Mouse (Mus musculus): Measurements from ENCODE around the gene Smim11. TPM values are rescaled to one million over a fixed set of nuclear protein-coding genes. Genes with fewer than 3 reads are reported as not detected.

The Smim11 gene
- total and polyA plus RNA-seq, 3 experiments: 6.6 to 107 (median 24.8) TPM

GRCm38 (mm10) chr16:92355366-92355765 is 54.3 kb downstream of the Smim11 start:
- H3K36me3 ChIP-seq (replicated peaks): no peaks in the 10 kb centered on the region
- H3K27me3 ChIP-seq (ENCODE audit: insufficient read depth, low read length): peaks cover 41% of the 10 kb centered on the region
- no peak for TF ChIP-seq GATA1 (IDR thresholded peaks at IDR 0.05; ENCODE audit: borderline replicate concordance, low read length)
- no peak for TF ChIP-seq CTCF (IDR thresholded peaks at IDR 0.05; ENCODE audit: low read depth, low read length)
- 0 out of 2 replicates have a peak, but pooled peaks have one; percentile 17 for TF ChIP-seq TAL1 (conservative IDR thresholded peaks at IDR 0.05; ENCODE audit: low read depth, low read length)
- TF ChIP-seq GATA2 (IDR thresholded peaks at IDR 0.05; ENCODE audit: borderline replicate concordance, low read depth, low read length): no peak
- peak overlapping the region; percentile 59; the same call in 1 of the 2 replicates for H3K4me3 ChIP-seq (ENCODE audit: low read depth, low read length)
- no peaks in the 10 kb centered on the region for H3K9me3 ChIP-seq (replicated peaks)
- ATAC-seq (ENCODE audit: extremely low read depth, insufficient number of reproducible peaks, low FRiP score, poor library complexity, severe bottlenecking) (peak; percentile 78), DNase-seq (ENCODE audit: low spot score) (peak; percentile 33)
- H3K4me1 ChIP-seq (ENCODE audit: insufficient read depth, low read depth, low read length): peaks cover 52% of the 10 kb centered on the region

- peak overlapping the region; percentile 59; the same call in 1 of the 2 replicates for H3K4me3 ChIP-seq (ENCODE audit: low read depth, low read length)
- no peak for TF ChIP-seq POLR2AphosphoS5 (IDR thresholded peaks at IDR 0.05; ENCODE audit: insufficient replicate concordance, low read depth, low read length)
- TF ChIP-seq TAL1 (conservative IDR thresholded peaks at IDR 0.05; ENCODE audit: low read depth, low read length): no peak
- no peak for TF ChIP-seq GATA2 (IDR thresholded peaks at IDR 0.05; ENCODE audit: borderline replicate concordance, low read depth, low read length)
- TF ChIP-seq CTCF (IDR thresholded peaks at IDR 0.05; ENCODE audit: low read depth, low read length): no peak
- TF ChIP-seq GATA1 (IDR thresholded peaks at IDR 0.05; ENCODE audit: borderline replicate concordance, low read length): no peak
- H3K4me1 ChIP-seq (ENCODE audit: insufficient read depth, low read depth, low read length): peaks cover 52% of the 10 kb centered on the region
- H3K27me3 ChIP-seq (ENCODE audit: insufficient read depth, low read length): peaks cover 46% of the 10 kb centered on the region
- no peak for ATAC-seq (ENCODE audit: extremely low read depth, insufficient number of reproducible peaks, low FRiP score, poor library complexity, severe bottlenecking)
- no peaks in the 10 kb centered on the region for H3K36me3 ChIP-seq (replicated peaks)
- no peak for DNase-seq (ENCODE audit: low spot score)
- H3K9me3 ChIP-seq (replicated peaks): no peaks in the 10 kb centered on the region
Measured at GRCm38 (mm10) chr16:92355982-92356381, 54.9 kb downstream of the Smim11 start.

- TF ChIP-seq TAL1 (conservative IDR thresholded peaks at IDR 0.05; ENCODE audit: low read depth, low read length): no peak
- no peak for TF ChIP-seq CTCF (IDR thresholded peaks at IDR 0.05; ENCODE audit: low read depth, low read length)
- TF ChIP-seq POLR2AphosphoS5 (IDR thresholded peaks at IDR 0.05; ENCODE audit: insufficient replicate concordance, low read depth, low read length): no peak
- no peak for TF ChIP-seq GATA2 (IDR thresholded peaks at IDR 0.05; ENCODE audit: borderline replicate concordance, low read depth, low read length)
- no peak for TF ChIP-seq GATA1 (IDR thresholded peaks at IDR 0.05; ENCODE audit: borderline replicate concordance, low read length)
- Histone ChIP-seq H3K36me3 (replicated peaks) (no peaks in the 10 kb centered on the region), H3K4me3 (ENCODE audit: low read depth, low read length) (no peak overlapping the region), H3K9me3 (replicated peaks) (no peaks in the 10 kb centered on the region), H3K4me1 (ENCODE audit: insufficient read depth, low read depth, low read length) (peaks cover 52% of the 10 kb centered on the region), H3K27me3 (ENCODE audit: insufficient read depth, low read length) (peaks cover 46% of the 10 kb centered on the region)
- DNase-seq (ENCODE audit: low spot score) (no peak), ATAC-seq (ENCODE audit: extremely low read depth, insufficient number of reproducible peaks, low FRiP score, poor library complexity, severe bottlenecking) (no peak)
Measured at GRCm38 (mm10) chr16:92357023-92357422, 55.9 kb downstream of the Smim11 start.

- peaks cover 51% of the 10 kb centered on the region for H3K27me3 ChIP-seq (ENCODE audit: insufficient read depth, low read length)
- no peak for DNase-seq (ENCODE audit: low spot score)
Measured at GRCm38 (mm10) chr16:92357566-92357965, 56.5 kb downstream of the Smim11 start.

GRCm38 (mm10) chr16:92358734-92359133 is 57.6 kb downstream of the Smim11 start:
- no peak for TF ChIP-seq GATA2 (IDR thresholded peaks at IDR 0.05; ENCODE audit: borderline replicate concordance, low read depth, low read length)
- TF ChIP-seq TAL1 (conservative IDR thresholded peaks at IDR 0.05; ENCODE audit: low read depth, low read length): no peak
- TF ChIP-seq CTCF (IDR thresholded peaks at IDR 0.05; ENCODE audit: low read depth, low read length): no peak
- H3K9me3 ChIP-seq (replicated peaks): no peaks in the 10 kb centered on the region
- H3K4me1 ChIP-seq (ENCODE audit: insufficient read depth, low read depth, low read length): peaks cover 50% of the 10 kb centered on the region
- no peak for ATAC-seq (ENCODE audit: extremely low read depth, insufficient number of reproducible peaks, low FRiP score, poor library complexity, severe bottlenecking)
- DNase-seq (ENCODE audit: low spot score): no peak
- H3K4me3 ChIP-seq (ENCODE audit: low read depth, low read length): no peak overlapping the region
- no peaks in the 10 kb centered on the region for H3K36me3 ChIP-seq (replicated peaks)
- H3K27me3 ChIP-seq (ENCODE audit: insufficient read depth, low read length): peaks cover 62% of the 10 kb centered on the region

More at GRCm38 (mm10) chr16:92357566-92357965, 56.5 kb downstream of the Smim11 start:
- H3K4me1 ChIP-seq (ENCODE audit: insufficient read depth, low read depth, low read length): peaks cover 52% of the 10 kb centered on the region
- ATAC-seq (ENCODE audit: extremely low read depth, insufficient number of reproducible peaks, low FRiP score, poor library complexity, severe bottlenecking): no peak
- H3K36me3 ChIP-seq (replicated peaks): no peaks in the 10 kb centered on the region
- TF ChIP-seq TAL1 (conservative IDR thresholded peaks at IDR 0.05; ENCODE audit: low read depth, low read length) (no peak), CTCF (IDR thresholded peaks at IDR 0.05; ENCODE audit: low read depth, low read length) (no peak), GATA2 (IDR thresholded peaks at IDR 0.05; ENCODE audit: borderline replicate concordance, low read depth, low read length) (no peak), GATA1 (IDR thresholded peaks at IDR 0.05; ENCODE audit: borderline replicate concordance, low read length) (no peak), POLR2AphosphoS5 (IDR thresholded peaks at IDR 0.05; ENCODE audit: insufficient replicate concordance, low read depth, low read length) (no peak)
- H3K4me3 ChIP-seq (ENCODE audit: low read depth, low read length): no peak overlapping the region
- no peaks in the 10 kb centered on the region for H3K9me3 ChIP-seq (replicated peaks)

- TF ChIP-seq POLR2AphosphoS5 (IDR thresholded peaks at IDR 0.05; ENCODE audit: insufficient replicate concordance, low read depth, low read length) (no peak), CTCF (IDR thresholded peaks at IDR 0.05; ENCODE audit: low read depth, low read length) (no peak), GATA2 (IDR thresholded peaks at IDR 0.05; ENCODE audit: borderline replicate concordance, low read depth, low read length) (no peak), GATA1 (IDR thresholded peaks at IDR 0.05; ENCODE audit: borderline replicate concordance, low read length) (no peak), TAL1 (conservative IDR thresholded peaks at IDR 0.05; ENCODE audit: low read depth, low read length) (no peak)
- Histone ChIP-seq H3K4me3 (ENCODE audit: low read depth, low read length) (no peak within 1 kb of the TSS), H3K4me1 (ENCODE audit: insufficient read depth, low read depth, low read length) (peaks cover 46% of the 10 kb centered on the region), H3K27me3 (ENCODE audit: insufficient read depth, low read length) (peaks cover 64% of the 10 kb centered on the region), H3K9me3 (replicated peaks) (no peaks in the 10 kb centered on the region), H3K36me3 (replicated peaks) (no peaks in the 10 kb centered on the region)
- ATAC-seq (ENCODE audit: extremely low read depth, insufficient number of reproducible peaks, low FRiP score, poor library complexity, severe bottlenecking): no peak
- DNase-seq (ENCODE audit: low spot score): no peak
Measured at GRCm38 (mm10) chr16:92359229-92359628, 58.1 kb downstream of the Smim11 start, which contains the start of gene Kcne1. TSS of gene Kcne1 (minus strand) at chr16:92359468.

Measured in G1E (cell line).